Mouse (Mus musculus) thymus, adult 2 months (tissue): ENCODE data around the gene Herc1.

Experiments used
- CTCF ChIP-seq: fragments of 200-500 bp; IDR thresholded peaks from 2 replicates; pipeline ENCODE4 v1.5.1; 2012; ENCODE audit warnings: mild to moderate bottlenecking, control low read depth, low read length, moderate library complexity, borderline replicate concordance; ENCODE audit not compliant: control insufficient read depth, poor library complexity, insufficient read depth; ENCODE audit errors: extremely low read depth
- POLR2A ChIP-seq: fragments of 200-500 bp; IDR thresholded peaks from 2 replicates; pipeline ENCODE4 v1.6.1; 2012; ENCODE audit warnings: mild to moderate bottlenecking, low read length, control low read depth, moderate library complexity; ENCODE audit not compliant: control insufficient read depth, poor library complexity, insufficient read depth; ENCODE audit errors: extremely low read depth

DNA sequence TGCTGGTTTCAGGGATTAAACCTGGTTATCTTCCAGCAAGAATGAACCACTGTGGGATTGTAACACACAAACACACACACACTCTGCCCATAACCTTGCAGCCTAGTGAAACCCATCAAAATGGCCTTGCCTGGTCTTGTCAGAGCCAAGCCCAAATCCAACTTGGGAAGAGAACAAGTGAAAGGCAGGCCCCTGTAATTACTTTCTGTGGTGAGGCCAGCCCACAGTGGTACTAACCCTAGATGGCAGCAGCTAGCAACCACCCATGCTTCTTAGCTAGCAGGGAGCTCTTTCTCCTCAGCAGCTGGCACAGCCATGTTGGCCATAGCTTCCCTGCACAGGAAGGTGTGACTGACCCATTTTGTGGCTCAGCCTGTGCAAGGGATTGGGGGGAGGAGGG is 162.9 kb downstream of the Herc1 start:
- TF ChIP-seq POLR2A (no peak), CTCF (no peak)
